Mouse (Mus musculus): ENCODE measurements at regions not wholly inside any gene's neighbourhood (a gene's known extent, or its start where the extent isn't known, plus 50 kb on each side); places are given as distances from the start of the nearest gene placed in this dataset.

DNA sequence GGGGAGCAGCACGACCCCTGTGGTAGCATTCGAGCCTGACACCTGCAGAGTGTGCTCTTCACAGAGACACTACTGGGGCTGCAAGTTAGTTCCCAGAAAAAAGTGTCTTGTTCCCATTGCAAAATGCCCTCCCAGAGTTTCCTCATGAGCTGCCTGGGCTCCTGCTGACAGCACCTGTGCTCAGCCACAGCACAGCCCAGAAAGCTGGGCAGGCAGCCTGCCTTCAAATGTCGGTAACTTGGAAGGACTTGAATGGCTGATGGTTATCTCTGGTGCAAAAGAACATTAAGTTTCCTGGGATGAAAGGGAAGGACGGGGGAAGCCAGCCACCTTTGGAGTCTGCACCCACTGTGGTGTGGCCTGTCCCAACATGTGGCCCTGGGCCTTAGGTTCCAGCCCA is 126.2 kb downstream of the Bmp7 start:
- no peak for TF ChIP-seq CTCF (IDR thresholded peaks at IDR 0.05; ENCODE audit: control insufficient read depth, insufficient read depth, insufficient read length)
- TF ChIP-seq USF1 (IDR thresholded peaks at IDR 0.05; ENCODE audit: low read depth): no peak
- no peak for TF ChIP-seq MYOD1 (IDR thresholded peaks at IDR 0.05; ENCODE audit: control insufficient read depth, insufficient read length, low read depth)
- TF ChIP-seq MAX (IDR thresholded peaks at IDR 0.05): no peak

Data from C2C12 (cell line).